Mouse (Mus musculus) MEL (cell line): Measurements from ENCODE around the gene Zfp383.

Source experiments
- CTCF ChIP-seq, 3 experiments: IDR thresholded peaks in 2 of 3; conservative IDR thresholded peaks in 1 of 3; 2 replicates each; pipeline ENCODE4 v1.5.1; 2011 to 2012; ENCODE audit warnings: low read length in 3 of 3, low read depth in 2 of 3, mild to moderate bottlenecking in 2 of 3, improper control_type of control experiment in 1 of 3, inconsistent platforms in 1 of 3, mixed read lengths in 1 of 3, moderate library complexity in 1 of 3; ENCODE audit not compliant: control insufficient read depth in 1 of 3, insufficient read depth in 1 of 3, poor library complexity in 1 of 3, severe bottlenecking in 1 of 3
- EP300 ChIP-seq, 2 experiments: IDR thresholded peaks; 2 replicates each; pipeline ENCODE4 v1.6.1; 2011; ENCODE audit warnings: improper control_type of control experiment in 2 of 2, low read length in 2 of 2, low read depth in 1 of 2, mild to moderate bottlenecking in 1 of 2
- GATA1 ChIP-seq: IDR thresholded peaks from 2 replicates; pipeline ENCODE4 v1.6.1; 2011; ENCODE audit warnings: low read depth, low read length, improper control_type of control experiment
- HCFC1 ChIP-seq: IDR thresholded peaks from 2 replicates; pipeline ENCODE4 v1.6.1; 2012; ENCODE audit warnings: low read depth, mild to moderate bottlenecking, inconsistent platforms, low read length, improper control_type of control experiment, moderate library complexity
- POLR2A ChIP-seq, 2 experiments: IDR thresholded peaks; 2 replicates each; pipeline ENCODE4 v1.6.1; 2011 to 2012; ENCODE audit warnings: low read length in 2 of 2, mild to moderate bottlenecking in 2 of 2, control low read depth in 1 of 2, improper control_type of control experiment in 1 of 2, low read depth in 1 of 2, moderate library complexity in 1 of 2; ENCODE audit not compliant: control insufficient read depth in 1 of 2, insufficient read depth in 1 of 2, poor library complexity in 1 of 2
- ZC3H11A ChIP-seq: IDR thresholded peaks from 2 replicates; pipeline ENCODE4 v1.6.1; 2012; ENCODE audit warnings: low read depth, mild to moderate bottlenecking, inconsistent platforms, low read length, improper control_type of control experiment
- ZNF384 ChIP-seq: IDR thresholded peaks from 2 replicates; pipeline ENCODE4 v1.6.1; 2012; ENCODE audit warnings: low read depth, mild to moderate bottlenecking, inconsistent platforms, low read length, improper control_type of control experiment

- TF ChIP-seq POLR2A (IDR thresholded peaks at IDR 0.05; ENCODE audit: control insufficient read depth in 1 of 2, insufficient read depth in 1 of 2, low read depth in 1 of 2, low read length in 2 of 2, poor library complexity in 1 of 2) (peak; percentile 58 to 75; a peak in 3 of 4 replicates), EP300 (IDR thresholded peaks at IDR 0.05; ENCODE audit: low read depth in 1 of 2, low read length in 2 of 2) (no peak), GATA1 (0 out of 2 replicates have a peak, but pooled peaks have one; percentile 4), HCFC1 (peak; percentile 92), CTCF (IDR thresholded peaks at IDR 0.05 in 2 of 3, conservative IDR thresholded peaks at IDR 0.05 in 1 of 3; ENCODE audit: control insufficient read depth in 1 of 3, insufficient read depth in 1 of 3, low read depth in 2 of 3, low read length in 3 of 3, poor library complexity in 1 of 3, severe bottlenecking in 1 of 3) (no peak), ZC3H11A (no peak), ZNF384 (no peak)
Measured at GRCm38 (mm10) chr7:29859532-29860517, 48.2 kb upstream of the Zfp383 start, which contains the start of gene Zfp420.
